Mouse (Mus musculus) hematopoietic multipotent progenitor cell, adult 10-12 weeks (in vitro differentiated cells): ENCODE results near the gene Cxcl13. TPM values are rescaled to one million over a fixed set of nuclear protein-coding genes. Genes with fewer than 3 reads are reported as not detected.

Experiments used
- polyA plus RNA-seq: library from polyadenylated mRNA; stranded (reverse); fragments of >175 nt; gene quantifications from 2 replicates; pipeline ENCODE4 v1.2.3, GENCODE M21; 2012; ENCODE audit warnings: low replicate concordance

Cxcl13 gene
- 0.48 and 0.79 TPM in 2 replicates for polyA plus RNA-seq

DNA sequence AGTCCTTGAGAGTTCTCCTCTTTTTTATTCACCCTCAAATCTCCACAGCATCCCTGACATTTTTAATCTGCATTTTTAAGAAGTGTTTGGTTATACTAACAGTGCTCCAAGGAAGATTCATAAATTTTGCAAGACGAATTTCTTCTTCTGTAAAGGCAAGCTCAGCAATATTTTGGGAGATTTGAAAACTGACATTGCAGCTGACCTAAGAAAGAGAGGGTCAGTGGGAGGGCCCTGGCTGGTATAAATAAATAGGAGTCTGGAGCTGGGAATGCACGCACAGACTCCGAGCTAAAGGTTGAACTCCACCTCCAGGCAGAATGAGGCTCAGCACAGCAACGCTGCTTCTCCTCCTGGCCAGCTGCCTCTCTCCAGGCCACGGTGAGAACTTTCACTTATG lies at the start of gene Cxcl13:
Cxcl13 (plus strand) TSS at position 301 of the 400 bp plus-strand sequence.

Other genes with a start within 250 kb of the Cxcl13 start
- gene Gm7978, start 220.8 kb upstream of the Cxcl13 start, polyA plus RNA-seq, result not detected in 2 replicates
- gene Gm7982, start 214.9 kb upstream of the Cxcl13 start, polyA plus RNA-seq, result not detected in 2 replicates
- not detected in 2 replicates for gene E330014E10Rik, start 181.0 kb upstream of the Cxcl13 start, polyA plus RNA-seq
- gene Cnot6l, start 207.2 kb downstream of the Cxcl13 start, polyA plus RNA-seq, result 3.1 and 10.8 TPM in 2 replicates